Comparison of ENCODE assay signal across 24 mouse cellular contexts in genomic region chr10:90380062-90380461, GRCm38 (mm10).
DNase-seq lines count a peak whose midpoint lies in the region; ATAC-seq and TF ChIP-seq lines count a peak whose summit lies in the region.
"Had no signal": no experiment of that assay in that cellular context is flagged by ENCODE, and none has a peak within 500 bp of the region (broad histone marks: within the 10 kb centered on the region; RNA-seq: fewer than 3 reads in every experiment).

No protein-coding gene starts in this region.

- no peaks in the 10 kb centered on the region for H3K9me3 ChIP-seq in midbrain, embryonic 14.5 days (ENCODE audit: control insufficient read depth, low read length)
- no peaks in the 10 kb centered on the region for H3K9me3 ChIP-seq in midbrain, postnatal 0 days (ENCODE audit: low read length)
- no peaks in the 10 kb centered on the region for H3K9me3 ChIP-seq in forebrain, embryonic 13.5 days (replicated peaks)
- H3K9me3 ChIP-seq: heart, embryonic 10.5 days; hindbrain, embryonic 12.5 days; intestine, embryonic 15.5 days; kidney, embryonic 15.5 days; limb, embryonic 12.5 days; neural tube, embryonic 12.5 days had no signal

- no peak for TF ChIP-seq CTCF in midbrain, postnatal 0 days (IDR thresholded peaks at IDR 0.05)
- no peak for TF ChIP-seq CTCF in bone marrow macrophage, adult 2 months (IDR thresholded peaks at IDR 0.05; ENCODE audit: low read depth, low read length)

- WGBS in midbrain, embryonic 14.5 days = 86% methylated on average over 1 of the region's 1 CpGs
- WGBS in midbrain, postnatal 0 days = 78% methylated on average over 1 of the region's 1 CpGs
- 83% methylated on average over 1 of the region's 1 CpGs for WGBS in forebrain, embryonic 13.5 days

- no peak overlapping the region for H3K4me2 ChIP-seq in midbrain, embryonic 14.5 days (ENCODE audit: low read length)
- no peak overlapping the region for H3K4me2 ChIP-seq in midbrain, postnatal 0 days (ENCODE audit: low read depth, low read length, poor library complexity, severe bottlenecking)
- H3K4me2 ChIP-seq in forebrain, embryonic 13.5 days = no peak overlapping the region
- H3K4me2 ChIP-seq: hindbrain, embryonic 12.5 days; intestine, embryonic 15.5 days; kidney, embryonic 15.5 days; limb, embryonic 12.5 days; liver, embryonic 13.5 days; lung, embryonic 14.5 days; neural tube, embryonic 12.5 days had no signal

- no peak overlapping the region for H3K4me3 ChIP-seq in midbrain, embryonic 14.5 days (replicated peaks; ENCODE audit: low read depth, low read length)
- H3K4me3 ChIP-seq in midbrain, postnatal 0 days (ENCODE audit: low read depth, low read length) = no peak overlapping the region
- H3K4me3 ChIP-seq in bone marrow macrophage, adult 2 months (ENCODE audit: insufficient read depth, low read length) = no peak overlapping the region
- H3K4me3 ChIP-seq in forebrain, embryonic 13.5 days = no peak overlapping the region
- H3K4me3 ChIP-seq: heart, embryonic 10.5 days; hindbrain, embryonic 12.5 days; intestine, embryonic 15.5 days; kidney, embryonic 15.5 days; limb, embryonic 12.5 days; liver, embryonic 13.5 days; neural tube, embryonic 12.5 days had no signal

- peak overlapping the region; percentile 32 for H3K27ac ChIP-seq in midbrain, embryonic 14.5 days (replicated peaks; ENCODE audit: low read depth, low read length)
- H3K27ac ChIP-seq in midbrain, postnatal 0 days (ENCODE audit: low read depth, low read length) = no peak overlapping the region
- peak overlapping the region; percentile 53; the same call in 1 of the 2 replicates for H3K27ac ChIP-seq in bone marrow macrophage, adult 2 months (ENCODE audit: insufficient read depth, low read depth, low read length)
- H3K27ac ChIP-seq in forebrain, embryonic 13.5 days = no peak overlapping the region
- H3K27ac ChIP-seq: heart, embryonic 10.5 days; hindbrain, embryonic 12.5 days; intestine, embryonic 15.5 days; kidney, embryonic 15.5 days; limb, embryonic 12.5 days; liver, embryonic 13.5 days; neural tube, embryonic 12.5 days had no signal

- no peak for ATAC-seq in midbrain, embryonic 14.5 days (ENCODE audit: low FRiP score, low TSS enrichment)
- no peak for ATAC-seq in midbrain, postnatal 0 days (ENCODE audit: low FRiP score)
- ATAC-seq in granulocyte monocyte progenitor cell, adult 5-6 weeks (replicated peaks; ENCODE audit: poor library complexity, severe bottlenecking) = peak; percentile 68
- no peak for ATAC-seq in monocyte, adult 5-6 weeks (replicated peaks; ENCODE audit: insufficient number of reproducible peaks, low FRiP score, low TSS enrichment, poor library complexity, severe bottlenecking)
- ATAC-seq in forebrain, embryonic 13.5 days = no peak
- ATAC-seq: activated CD4-positive, CD25-positive, alpha-beta regulatory T cell, adult 4 months; intestine, embryonic 15.5 days had no signal

- TF ChIP-seq POLR2A in bone marrow macrophage, adult 2 months (IDR thresholded peaks at IDR 0.05; ENCODE audit: borderline replicate concordance, low read depth, low read length) = no peak

- H3K9ac ChIP-seq in midbrain, embryonic 14.5 days (replicated peaks; ENCODE audit: low read length) = no peak overlapping the region
- H3K9ac ChIP-seq in midbrain, postnatal 0 days (replicated peaks; ENCODE audit: low read length, poor library complexity, severe bottlenecking) = no peak overlapping the region
- no peak overlapping the region for H3K9ac ChIP-seq in forebrain, embryonic 13.5 days
- H3K9ac ChIP-seq: hindbrain, embryonic 12.5 days; intestine, embryonic 15.5 days; kidney, embryonic 15.5 days; limb, embryonic 12.5 days; liver, embryonic 13.5 days; lung, embryonic 14.5 days; neural tube, embryonic 12.5 days had no signal

- no peaks in the 10 kb centered on the region for H3K4me1 ChIP-seq in midbrain, embryonic 14.5 days (ENCODE audit: control insufficient read depth, insufficient read depth, low read length)
- H3K4me1 ChIP-seq in midbrain, postnatal 0 days (ENCODE audit: insufficient read depth, low read length) = no peaks in the 10 kb centered on the region
- H3K4me1 ChIP-seq in bone marrow macrophage, adult 2 months (ENCODE audit: control insufficient read depth, insufficient read depth, low read length) = peaks cover 25% of the 10 kb centered on the region
- peaks cover 10% of the 10 kb centered on the region for H3K4me1 ChIP-seq in forebrain, embryonic 13.5 days
- H3K4me1 ChIP-seq: heart, embryonic 10.5 days; intestine, embryonic 15.5 days; kidney, embryonic 15.5 days; liver, embryonic 13.5 days; neural tube, embryonic 12.5 days had no signal

- no peaks in the 10 kb centered on the region for H3K27me3 ChIP-seq in midbrain, embryonic 14.5 days (ENCODE audit: control insufficient read depth, insufficient read depth, low read length)
- H3K27me3 ChIP-seq in midbrain, postnatal 0 days (ENCODE audit: insufficient read depth, low read length) = no peaks in the 10 kb centered on the region
- no peaks in the 10 kb centered on the region for H3K27me3 ChIP-seq in forebrain, embryonic 13.5 days
- H3K27me3 ChIP-seq: hindbrain, embryonic 12.5 days; intestine, embryonic 15.5 days; kidney, embryonic 15.5 days; limb, embryonic 12.5 days; liver, embryonic 13.5 days; neural tube, embryonic 12.5 days had no signal

- DNase-seq in midbrain, embryonic 14.5 days = no peak
- no peak for DNase-seq in midbrain, postnatal 0 days (ENCODE audit: low spot score)
- no peak for DNase-seq in kidney, adult 9 months
- DNase-seq: adrenal gland, postnatal 10 days; cerebellum, adult 11 months; cerebellum, postnatal 14 days; gastrocnemius, postnatal 36 days; heart, postnatal 10 days; liver, embryonic 13.5 days; lung, embryonic 14.5 days; lung, postnatal 4 days; right cerebral cortex, postnatal 14 days; spleen, adult 18-20 months had no signal

- H3K36me3 ChIP-seq in midbrain, embryonic 14.5 days (ENCODE audit: control insufficient read depth, insufficient read depth, low read length) = no peaks in the 10 kb centered on the region
- no peaks in the 10 kb centered on the region for H3K36me3 ChIP-seq in midbrain, postnatal 0 days (ENCODE audit: insufficient read depth, low read length)
- no peaks in the 10 kb centered on the region for H3K36me3 ChIP-seq in forebrain, embryonic 13.5 days (ENCODE audit: poor library complexity, severe bottlenecking)
- H3K36me3 ChIP-seq: heart, embryonic 10.5 days; hindbrain, embryonic 12.5 days; intestine, embryonic 15.5 days; kidney, embryonic 15.5 days; limb, embryonic 12.5 days; liver, embryonic 13.5 days; neural tube, embryonic 12.5 days had no signal

Comparison
In these comparisons a context has a peak if more than half of its experiments do, and no peak if none do; other contexts are left out.
1. H3K27ac ChIP-seq: peak in midbrain, embryonic 14.5 days (single experiment) and bone marrow macrophage, adult 2 months (single experiment); none in midbrain, postnatal 0 days (single experiment) and forebrain, embryonic 13.5 days (single experiment).